Mouse (Mus musculus) adrenal gland, postnatal 10 days (tissue): Measurements from ENCODE around the gene Hadh. TPM values are rescaled to one million over a fixed set of nuclear protein-coding genes. Genes with fewer than 3 reads are reported as not detected.

Experiments
- DNase-seq: peaks from one replicate; pipeline ENCODE4 v3.0.0; 2021; ENCODE audit warnings: mixed read lengths
- total RNA-seq, 2 experiments: library from RNA; stranded (reverse); gene quantifications; 2 replicates each; pipeline ENCODE4 v1.2.3; 2021

Gene Hadh
- total RNA-seq, 2 experiments from 2014 or later: 1,015 to 1,070 TPM

GRCm38 (mm10) chr3:131218636-131219390 lies 53.1 kb downstream of the Hadh start:
- no peak for DNase-seq

- DNase-seq: peak; percentile 71
These were observed 57.1 kb downstream of the Hadh start for GRCm38 (mm10) chr3:131214841-131215240.

- no peak for DNase-seq
These were observed 57.7 kb downstream of the Hadh start for GRCm38 (mm10) chr3:131214060-131214658.

- no peak for DNase-seq
These were observed 59.7 kb downstream of the Hadh start for GRCm38 (mm10) chr3:131212200-131212599.

GRCm38 (mm10) chr3:131208265-131208891 lies 63.5 kb downstream of the Hadh start:
- no peak for DNase-seq

- no peak for DNase-seq
These were observed 64.1 kb downstream of the Hadh start for GRCm38 (mm10) chr3:131207846-131208245.

GRCm38 (mm10) chr3:131202311-131202710 lies 69.6 kb downstream of the Hadh start:
- no peak for DNase-seq

- DNase-seq: no peak
These were observed 72.2 kb downstream of the Hadh start for GRCm38 (mm10) chr3:131199590-131200288.

GRCm38 (mm10) chr3:131198991-131199390 lies 72.9 kb downstream of the Hadh start:
- no peak for DNase-seq

GRCm38 (mm10) chr3:131196507-131197019 lies 75.3 kb downstream of the Hadh start:
- no peak for DNase-seq

- DNase-seq: peak; percentile 14
These were observed 75.9 kb downstream of the Hadh start for GRCm38 (mm10) chr3:131196050-131196449.

GRCm38 (mm10) chr3:131191454-131191853 lies 80.4 kb downstream of the Hadh start:
- no peak for DNase-seq

GRCm38 (mm10) chr3:131190671-131191367 lies 81.1 kb downstream of the Hadh start:
- DNase-seq: no peak

GRCm38 (mm10) chr3:131190239-131190638 lies 81.7 kb downstream of the Hadh start:
- no peak for DNase-seq

- no peak for DNase-seq
These were observed 85.7 kb downstream of the Hadh start for GRCm38 (mm10) chr3:131186193-131186592.

Other genes starting within 250 kb of the Hadh start
- gene Lef1, start 161.6 kb downstream of the Hadh start, total RNA-seq: 1 to 10 TPM; 9.8 TPM
- 10 to 100 TPM; 15.7 to 23.9 TPM for gene Cyp2u1, start 31.1 kb upstream of the Hadh start, total RNA-seq
- gene Sgms2, start 219.3 kb upstream of the Hadh start, total RNA-seq: 10 to 100 TPM in 1 of 2 experiments, 1 to 10 TPM in 1; 5.4 to 13.8 TPM